Mouse (Mus musculus) bone marrow, adult 2 months (tissue): ENCODE data around the gene Scn8a. TPM values are rescaled to one million over a fixed set of nuclear protein-coding genes. Genes with fewer than 3 reads are reported as not detected.

ENCODE experiments used
- H3K27ac ChIP-seq: fragments of 200-500 bp; 2 replicates; pipeline ENCODE4 v1.5.1; 2012; ENCODE audit warnings: low read depth, mild to moderate bottlenecking, control low read depth, inconsistent platforms, low read length; ENCODE audit not compliant: control insufficient read depth, poor library complexity, insufficient read depth
- H3K4me1 ChIP-seq: fragments of 200-500 bp; 2 replicates; pipeline ENCODE4 v1.6.1; 2011; ENCODE audit warnings: low read length; ENCODE audit not compliant: control insufficient read depth, insufficient read depth
- H3K4me3 ChIP-seq: fragments of 200-500 bp; replicated peaks from 2 replicates; pipeline ENCODE3; 2011; ENCODE audit warnings: mild to moderate bottlenecking, low read depth, low read length, control low read depth; ENCODE audit not compliant: control insufficient read depth
- CTCF ChIP-seq: fragments of 200-500 bp; IDR thresholded peaks from 2 replicates; pipeline ENCODE4 v1.5.1; 2011; ENCODE audit warnings: low read length, control low read depth; ENCODE audit not compliant: control insufficient read depth, insufficient read depth
- POLR2A ChIP-seq: fragments of 200-500 bp; IDR thresholded peaks from 2 replicates; pipeline ENCODE4 v1.6.1; 2011; ENCODE audit warnings: low read depth, mild to moderate bottlenecking, control low read depth, low read length, borderline replicate concordance; ENCODE audit not compliant: control insufficient read depth
- WGBS: fragments of 180-500 bp; shearing (Covaris S2); methylation state at CpG from one replicate; pipeline ENCODE4 v1.1.7; 2018; 5-methylcytosine and 5-hydroxymethylcytosine counted together
- polyA plus RNA-seq: library from polyadenylated mRNA; stranded (reverse); fragments of >200 nt; gene quantifications from 2 replicates; pipeline ENCODE4 v1.2.4, GENCODE M21; 2011; ENCODE audit warnings: low replicate concordance; ENCODE audit not compliant: missing spikeins, insufficient read depth, insufficient read length

The Scn8a gene
- polyA plus RNA-seq, 1 experiment, result not detected

GRCm38 (mm10) chr15:100870775-100871106 lies 1.1 kb downstream of the Scn8a start:
- Histone ChIP-seq H3K4me1 (no peaks in the 10 kb centered on the region; the same call in 1 of the 2 replicates), H3K27ac (no peak overlapping the region), H3K4me3 (no peak overlapping the region)
- no peak for TF ChIP-seq POLR2A
- TF ChIP-seq CTCF, result no peak
- 6% methylated on average over 52 of the region's 69 CpGs for WGBS

GRCm38 (mm10) chr15:100871107-100872011 lies 1.7 kb downstream of the Scn8a start:
- TF ChIP-seq POLR2A (no peak), CTCF (no peak)
- 4% methylated on average over 48 of the region's 53 CpGs for WGBS
- H3K27ac ChIP-seq, result no peak overlapping the region; the same call in 1 of the 2 replicates
- no peaks in the 10 kb centered on the region; the same call in 1 of the 2 replicates for H3K4me1 ChIP-seq
- H3K4me3 ChIP-seq, result no peak overlapping the region

- WGBS, result 4% methylated on average over 16 of the region's 16 CpGs
- Histone ChIP-seq H3K27ac (no peak overlapping the region), H3K4me1 (no peaks in the 10 kb centered on the region; the same call in 1 of the 2 replicates), H3K4me3 (no peak overlapping the region)
- TF ChIP-seq CTCF (no peak), POLR2A (no peak)
Observed at GRCm38 (mm10) chr15:100873155-100873554, 3.5 kb downstream of the Scn8a start.

GRCm38 (mm10) chr15:100879073-100879472 lies 9.4 kb downstream of the Scn8a start:
- Histone ChIP-seq H3K4me1 (no peaks in the 10 kb centered on the region), H3K4me3 (no peak overlapping the region), H3K27ac (no peak overlapping the region)
- TF ChIP-seq POLR2A, result no peak
- no peak for TF ChIP-seq CTCF
- 63% methylated on average over 15 of the region's 15 CpGs for WGBS

- no peak overlapping the region for H3K4me3 ChIP-seq
- H3K4me1 ChIP-seq, result no peaks in the 10 kb centered on the region
- TF ChIP-seq CTCF (no peak), POLR2A (no peak)
- WGBS, result 57% methylated on average over 5 of the region's 5 CpGs
- H3K27ac ChIP-seq, result no peak overlapping the region
Observed at GRCm38 (mm10) chr15:100881385-100881784, 11.7 kb downstream of the Scn8a start.

GRCm38 (mm10) chr15:100884481-100884880 lies 14.8 kb downstream of the Scn8a start:
- Histone ChIP-seq H3K27ac (no peak overlapping the region), H3K4me3 (no peak overlapping the region), H3K4me1 (no peaks in the 10 kb centered on the region)
- WGBS, result 79% methylated on average over 6 of the region's 6 CpGs
- no peak for TF ChIP-seq CTCF
- TF ChIP-seq POLR2A, result no peak

GRCm38 (mm10) chr15:100891962-100892361 lies 22.3 kb downstream of the Scn8a start:
- Histone ChIP-seq H3K4me3 (no peak overlapping the region), H3K27ac (no peak overlapping the region), H3K4me1 (no peaks in the 10 kb centered on the region; the same call in 1 of the 2 replicates)
- TF ChIP-seq POLR2A, result no peak
- no peak for TF ChIP-seq CTCF
- 42% methylated on average over 13 of the region's 13 CpGs for whole genome bisulfite sequencing

- 95% methylated on average over 23 of the region's 23 CpGs for WGBS
Observed at GRCm38 (mm10) chr15:100896502-100896901, 26.8 kb downstream of the Scn8a start.

More at GRCm38 (mm10) chr15:100896502-100896901, 26.8 kb downstream of the Scn8a start:
- no peaks in the 10 kb centered on the region; the same call in 1 of the 2 replicates for H3K4me1 ChIP-seq
- no peak overlapping the region for H3K4me3 ChIP-seq
- no peak overlapping the region for H3K27ac ChIP-seq
- TF ChIP-seq POLR2A, result no peak
- TF ChIP-seq CTCF, result no peak
